Mouse (Mus musculus) embryonic facial prominence, embryonic 11.5 days (tissue): ENCODE results near the gene Chst11. TPM values are rescaled to one million over a fixed set of nuclear protein-coding genes. Genes with fewer than 3 reads are reported as not detected.

ENCODE experiments used
- ATAC-seq: fragments of 200-750 bp; cut with Nextera tagmentation; replicated peaks from 2 replicates; pipeline ENCODE4 v1.8.0; 2017; ENCODE audit warnings: low read depth; ENCODE audit not compliant: insufficient number of reproducible peaks, low FRiP score, low TSS enrichment
- DNase-seq: peaks from one replicate; pipeline ENCODE4 v3.0.0-alpha.2; 2015; ENCODE audit warnings: low spot score
- H3K27ac ChIP-seq: fragments of 300-500 bp; sonication (generic); replicated peaks from 2 replicates; pipeline ENCODE4 v1.5.1; 2014; ENCODE audit warnings: mild to moderate bottlenecking, low read depth, low read length, control low read depth
- H3K27me3 ChIP-seq: fragments of 300-500 bp; sonication (generic); 2 replicates; pipeline ENCODE4 v1.6.1; 2014; ENCODE audit warnings: mild to moderate bottlenecking, low read length, moderate library complexity, mixed read lengths; ENCODE audit not compliant: control insufficient read depth, insufficient read depth
- H3K36me3 ChIP-seq: fragments of 300-500 bp; sonication (generic); replicated peaks from 2 replicates; pipeline ENCODE4 v1.6.1; 2014; ENCODE audit warnings: low read depth, mild to moderate bottlenecking, low read length, moderate library complexity, mixed read lengths; ENCODE audit not compliant: control insufficient read depth, insufficient read depth
- H3K4me1 ChIP-seq: fragments of 300-500 bp; sonication (generic); 2 replicates; pipeline ENCODE4 v1.6.1; 2014; ENCODE audit warnings: low read length, mixed read lengths; ENCODE audit not compliant: control insufficient read depth, insufficient read depth
- H3K4me2 ChIP-seq: fragments of 300-500 bp; sonication (generic); 2 replicates; pipeline ENCODE4 v1.6.1; 2014; ENCODE audit warnings: low read depth, mild to moderate bottlenecking, control low read depth, low read length, moderate library complexity
- H3K4me3 ChIP-seq: fragments of 300-500 bp; sonication (generic); 2 replicates; pipeline ENCODE4 v1.5.1; 2014; ENCODE audit warnings: low read depth, low read length, control low read depth
- H3K9ac ChIP-seq: fragments of 300-500 bp; sonication (generic); replicated peaks from 2 replicates; pipeline ENCODE4 v1.6.1; 2014; ENCODE audit warnings: mild to moderate bottlenecking, control low read depth, low read length
- H3K9me3 ChIP-seq: fragments of 300-500 bp; sonication (generic); replicated peaks from 2 replicates; pipeline ENCODE4 v1.6.1; 2016; ENCODE audit warnings: mild to moderate bottlenecking, low read length, inconsistent platforms, mixed read lengths; ENCODE audit not compliant: control insufficient read depth
- WGBS: fragments of 180-500 bp; shearing (Covaris S2); extraction: QIAGEN DNeasy Blood & Tissue Kit; methylation state at CpG from one replicate; pipeline ENCODE4 v1.1.7; 2014; 5-methylcytosine and 5-hydroxymethylcytosine counted together
- polyA plus RNA-seq: library from polyadenylated mRNA; unstranded; fragments of >200 nt; fragmentation: Nextera tagmentation; extraction: Ambion mirVana; gene quantifications from 2 replicates; pipeline ENCODE4 v1.2.1, GENCODE M21; 2014

The Chst11 gene
- polyA plus RNA-seq, 1 experiment from 2014 or later: 2.1 TPM

GRCm38 (mm10) chr10:83006258-83006657 lies 21.0 kb downstream of the Chst11 start:
- WGBS: 91% methylated on average over 8 of the region's 8 CpGs

GRCm38 (mm10) chr10:83013984-83014383 lies 28.7 kb downstream of the Chst11 start:
- H3K9ac ChIP-seq: no peak overlapping the region
- H3K27me3 ChIP-seq: no peaks in the 10 kb centered on the region
- no peaks in the 10 kb centered on the region for H3K4me1 ChIP-seq
- DNase-seq (no peak), ATAC-seq (no peak)
- no peak overlapping the region for H3K27ac ChIP-seq
- H3K4me3 ChIP-seq: no peak overlapping the region
- no peaks in the 10 kb centered on the region for H3K36me3 ChIP-seq
- 73% methylated on average over 4 of the region's 4 CpGs for WGBS
- H3K4me2 ChIP-seq: no peak overlapping the region
- no peaks in the 10 kb centered on the region for H3K9me3 ChIP-seq

More at GRCm38 (mm10) chr10:83006258-83006657, 21.0 kb downstream of the Chst11 start:
- Histone ChIP-seq H3K4me2 (no peak overlapping the region), H3K9ac (no peak overlapping the region), H3K9me3 (no peaks in the 10 kb centered on the region), H3K4me1 (no peaks in the 10 kb centered on the region), H3K27ac (no peak overlapping the region), H3K27me3 (no peaks in the 10 kb centered on the region), H3K36me3 (no peaks in the 10 kb centered on the region), H3K4me3 (no peak overlapping the region)
- ATAC-seq: no peak
- DNase-seq: no peak

DNA sequence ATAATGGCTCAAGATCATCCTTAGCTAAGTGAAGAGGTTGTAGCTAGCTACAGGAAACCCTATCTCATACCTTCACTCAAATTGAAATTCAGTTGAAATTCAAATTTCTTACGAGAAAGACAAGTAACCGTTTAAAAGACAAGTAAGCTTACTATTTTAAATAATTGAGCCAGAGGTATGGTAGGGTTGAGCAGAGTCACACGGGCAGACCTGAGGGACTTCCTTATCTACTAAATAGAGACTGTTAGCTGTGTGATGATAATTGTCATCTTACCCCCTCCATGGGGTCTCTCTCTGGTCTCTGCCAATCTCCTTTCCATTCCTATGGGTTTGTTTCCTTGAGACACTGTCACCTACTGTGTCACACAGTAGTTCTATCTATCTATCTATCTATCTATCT lies 30.6 kb downstream of the Chst11 start:
- Histone ChIP-seq H3K27me3 (no peaks in the 10 kb centered on the region), H3K4me3 (no peak overlapping the region), H3K36me3 (no peaks in the 10 kb centered on the region), H3K9me3 (no peaks in the 10 kb centered on the region), H3K9ac (no peak overlapping the region), H3K27ac (no peak overlapping the region), H3K4me1 (peaks cover 2% of the 10 kb centered on the region), H3K4me2 (no peak overlapping the region)
- WGBS: 85% methylated on average over 3 of the region's 3 CpGs
- DNase-seq (no peak), ATAC-seq (no peak)

GRCm38 (mm10) chr10:83016779-83017178 lies 31.5 kb downstream of the Chst11 start:
- ATAC-seq (no peak), DNase-seq (no peak)
- Histone ChIP-seq H3K4me1 (peaks cover 2% of the 10 kb centered on the region), H3K27ac (no peak overlapping the region), H3K36me3 (no peaks in the 10 kb centered on the region), H3K9me3 (no peaks in the 10 kb centered on the region), H3K9ac (no peak overlapping the region), H3K4me2 (no peak overlapping the region), H3K27me3 (no peaks in the 10 kb centered on the region), H3K4me3 (no peak overlapping the region)
- WGBS: 89% methylated on average over 13 of the region's 13 CpGs

DNA sequence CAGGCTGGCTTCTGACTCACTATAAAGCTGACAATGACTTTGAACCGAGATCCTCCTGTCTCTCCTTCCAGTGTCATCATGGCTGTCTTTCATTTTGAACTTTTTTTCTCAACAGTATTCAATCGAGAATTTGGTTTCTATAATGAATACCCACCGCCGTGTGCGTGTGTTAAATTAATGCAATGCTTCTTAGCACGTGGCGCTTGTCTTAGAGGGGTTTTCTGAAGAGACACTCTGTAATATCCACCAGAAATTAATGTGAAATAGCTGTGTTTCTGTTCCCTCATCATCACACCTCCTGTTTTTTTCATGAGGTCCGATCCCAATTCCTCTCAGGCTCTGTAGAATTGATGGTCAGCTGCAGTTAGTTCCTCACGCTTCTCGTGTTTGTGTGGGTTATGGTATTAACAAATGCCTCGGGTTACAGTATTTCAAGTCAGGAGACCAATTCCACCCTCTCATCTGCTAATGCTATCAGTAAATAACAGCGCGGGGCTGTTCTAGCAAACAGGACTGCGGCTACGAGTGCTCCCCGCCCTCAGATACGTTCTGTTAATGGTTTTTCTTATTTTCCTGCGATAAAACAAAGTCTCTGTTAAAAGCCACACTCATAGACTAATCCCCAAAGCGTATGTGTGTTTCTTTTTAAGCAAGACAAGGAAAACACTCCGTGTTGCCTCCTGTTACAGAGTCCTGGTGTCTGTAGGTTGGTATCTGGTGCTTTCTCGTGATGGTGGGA lies 32.6 kb downstream of the Chst11 start:
- Histone ChIP-seq H3K4me3 (no peak overlapping the region), H3K4me2 (no peak overlapping the region), H3K4me1 (peaks cover 2% of the 10 kb centered on the region), H3K9ac (no peak overlapping the region), H3K27me3 (no peaks in the 10 kb centered on the region), H3K9me3 (no peaks in the 10 kb centered on the region), H3K36me3 (no peaks in the 10 kb centered on the region), H3K27ac (no peak overlapping the region)
- ATAC-seq: no peak
- 77% methylated on average over 21 of the region's 21 CpGs for whole genome bisulfite sequencing
- DNase-seq: no peak

GRCm38 (mm10) chr10:83018521-83018920 lies 33.2 kb downstream of the Chst11 start:
- Histone ChIP-seq H3K4me2 (no peak overlapping the region), H3K36me3 (no peaks in the 10 kb centered on the region), H3K9me3 (no peaks in the 10 kb centered on the region), H3K27ac (no peak overlapping the region), H3K4me3 (no peak overlapping the region), H3K9ac (no peak overlapping the region), H3K27me3 (no peaks in the 10 kb centered on the region), H3K4me1 (peaks cover 2% of the 10 kb centered on the region)
- DNase-seq (no peak), ATAC-seq (no peak)
- WGBS: 59% methylated on average over 5 of the region's 5 CpGs

- H3K4me2 ChIP-seq: no peak overlapping the region
- H3K9me3 ChIP-seq: no peaks in the 10 kb centered on the region
- H3K9ac ChIP-seq: peak overlapping the region; percentile 22
- ATAC-seq (peak; percentile 46; the same call in 1 of the 2 replicates), DNase-seq (peak; percentile 62)
- no peaks in the 10 kb centered on the region for H3K36me3 ChIP-seq
- H3K27ac ChIP-seq: no peak overlapping the region
- peaks cover 2% of the 10 kb centered on the region for H3K4me1 ChIP-seq
- no peak overlapping the region for H3K4me3 ChIP-seq
- WGBS: 41% methylated on average over 19 of the region's 19 CpGs
- no peaks in the 10 kb centered on the region for H3K27me3 ChIP-seq
Observed at GRCm38 (mm10) chr10:83019497-83020270, 34.4 kb downstream of the Chst11 start.

GRCm38 (mm10) chr10:83022616-83023015 lies 37.3 kb downstream of the Chst11 start:
- 86% methylated on average over 1 of the region's 1 CpGs for WGBS
- no peaks in the 10 kb centered on the region for H3K27me3 ChIP-seq
- ATAC-seq: no peak

More at GRCm38 (mm10) chr10:83022616-83023015, 37.3 kb downstream of the Chst11 start:
- Histone ChIP-seq H3K4me2 (no peak overlapping the region), H3K27ac (no peak overlapping the region), H3K4me3 (no peak overlapping the region), H3K9me3 (no peaks in the 10 kb centered on the region), H3K36me3 (no peaks in the 10 kb centered on the region), H3K4me1 (peaks cover 2% of the 10 kb centered on the region), H3K9ac (no peak overlapping the region)
- no peak for DNase-seq
